Mouse (Mus musculus): Measurements from ENCODE around the gene Gm5447.
A peak's percentile ranks its signal among the peaks of the same experiment; 100 is the strongest.

The Gm5447 gene

DNA sequence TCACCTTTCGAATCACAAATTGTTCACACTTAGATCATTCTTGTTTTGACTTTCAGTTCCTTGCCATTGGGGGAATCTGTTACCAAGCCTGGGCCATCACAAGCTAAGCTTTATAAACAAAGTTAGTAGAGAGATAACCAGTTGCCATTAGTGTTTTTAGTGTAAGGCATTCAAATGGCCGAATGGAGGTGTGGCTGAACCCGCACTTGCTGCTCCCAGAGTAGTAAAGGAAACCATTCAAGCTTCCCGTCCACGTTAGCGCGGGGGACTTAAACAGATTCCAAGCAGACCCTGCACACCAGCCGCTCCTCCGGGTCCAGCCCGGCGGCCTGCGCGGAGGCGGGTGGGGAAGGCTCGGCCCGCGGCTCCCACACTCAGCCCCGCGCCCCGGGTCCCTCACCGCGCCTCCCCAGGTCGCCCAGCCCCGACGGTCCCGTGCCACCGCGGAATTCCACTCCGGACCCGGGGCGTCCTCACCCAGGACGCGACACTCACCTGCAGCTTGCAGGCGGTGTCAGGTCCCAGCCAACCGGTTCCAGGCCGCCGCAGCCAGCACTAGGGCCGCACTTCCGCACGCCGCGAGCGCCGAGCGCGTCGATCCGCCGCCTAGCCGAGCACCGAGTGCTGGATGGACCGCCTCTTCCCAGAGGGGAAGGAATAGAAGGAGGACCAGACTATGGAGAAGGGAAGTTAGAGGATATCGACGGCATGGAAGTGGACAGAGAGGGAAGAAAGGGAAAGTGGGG is at the start of gene Gm5447, which contains the start of gene Exoc2:
Gm5447 (plus strand) TSS at position 704 of the 746 bp plus-strand sequence.
Exoc2 (minus strand) TSS at position 593 of the 746 bp plus-strand sequence.
- DNase-seq: peak; percentile 85

- no peak for DNase-seq
These were observed 49.7 kb upstream of the Gm5447 start for GRCm38 (mm10) chr13:30924269-30924668.

DNA sequence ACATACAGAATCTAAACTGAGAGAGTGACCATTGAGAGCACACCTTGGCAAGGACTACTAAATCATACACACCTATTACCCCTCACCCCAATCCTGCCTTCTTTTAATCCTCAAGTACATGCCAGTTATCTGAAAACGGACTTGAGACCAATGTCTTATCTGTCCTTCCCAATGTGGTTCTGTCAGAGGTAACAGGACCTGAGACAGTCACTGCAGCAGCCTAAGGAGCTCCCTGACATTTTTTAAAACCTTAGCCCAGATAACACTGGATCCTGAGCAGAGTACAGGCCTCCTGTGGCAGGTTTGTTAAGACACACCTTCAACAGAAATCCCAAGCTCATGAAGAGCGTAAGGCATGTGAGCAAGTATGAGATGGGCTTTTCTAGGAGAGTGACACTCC is 44.9 kb upstream of the Gm5447 start:
- no peak for DNase-seq

- no peak for DNase-seq
These were observed 42.4 kb upstream of the Gm5447 start for GRCm38 (mm10) chr13:30931613-30932012.

DNA sequence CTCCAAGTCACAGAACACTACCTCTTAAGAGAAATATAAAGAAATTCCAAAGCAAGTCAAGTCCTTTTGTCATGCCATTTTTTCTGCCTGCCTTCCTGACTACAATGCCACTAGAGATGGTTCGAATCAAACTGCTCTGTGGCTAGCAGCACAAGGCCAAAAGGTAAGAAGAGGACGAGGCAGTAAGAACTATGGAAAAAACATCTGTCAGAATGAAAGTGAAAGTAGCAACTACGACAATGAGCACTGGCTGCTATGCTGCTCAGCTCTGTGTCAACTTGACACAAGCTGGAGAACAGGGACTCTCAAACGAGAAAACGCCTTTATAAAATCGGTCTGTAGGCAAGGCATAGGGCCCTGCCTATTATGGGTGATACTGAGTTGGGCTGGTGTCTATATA is 41.0 kb upstream of the Gm5447 start:
- DNase-seq: no peak

DNA sequence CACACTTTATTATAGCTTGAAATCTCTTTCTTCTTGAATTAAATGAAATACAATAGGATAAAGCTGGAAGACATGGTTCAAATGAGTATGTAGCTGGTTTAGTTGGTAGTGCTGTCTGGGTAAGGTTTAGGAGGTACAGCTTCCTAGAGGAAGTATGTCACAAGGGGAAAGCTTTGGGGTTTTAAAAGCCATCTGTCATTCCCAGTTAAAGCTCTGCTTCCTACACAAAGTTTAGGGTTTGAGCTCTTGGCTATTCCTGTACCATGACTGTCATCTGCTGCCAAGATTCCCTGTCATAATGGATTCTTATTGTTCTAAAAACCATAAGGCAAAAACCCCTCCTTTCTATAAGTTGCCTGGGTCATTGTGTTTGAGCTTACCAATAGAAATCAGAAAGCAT is 28.2 kb upstream of the Gm5447 start:
- no peak for DNase-seq

- DNase-seq: no peak
These were observed 26.9 kb upstream of the Gm5447 start for GRCm38 (mm10) chr13:30947129-30947528.

DNA sequence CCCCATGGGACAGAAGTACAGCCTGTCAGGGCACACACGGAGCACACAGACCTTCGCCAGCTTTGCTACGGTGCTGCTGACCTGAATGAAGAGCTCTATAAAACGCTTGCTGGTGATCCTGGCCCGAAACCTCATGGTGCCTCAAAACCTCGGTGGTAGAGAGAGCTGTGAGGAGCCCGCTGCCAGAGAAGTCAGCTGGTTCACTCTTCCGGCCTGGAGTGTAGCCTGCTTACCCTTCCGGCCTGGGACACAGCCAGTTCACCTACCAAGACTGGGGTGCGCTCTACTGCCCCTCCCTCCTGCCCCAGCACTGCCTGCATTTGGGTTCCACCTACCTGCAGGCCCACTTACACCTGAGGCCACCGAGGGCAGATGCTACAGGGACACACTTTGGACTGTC is 26.5 kb upstream of the Gm5447 start, which contains the start of gene Hus1b:
Hus1b (minus strand) TSS at position 220 of the 400 bp plus-strand sequence.
- DNase-seq: no peak

- DNase-seq: no peak
These were observed 24.8 kb upstream of the Gm5447 start for GRCm38 (mm10) chr13:30949181-30949580.

- no peak for DNase-seq
These were observed 22.0 kb upstream of the Gm5447 start for GRCm38 (mm10) chr13:30952044-30952443.

- no peak for DNase-seq
These were observed 20.4 kb upstream of the Gm5447 start for GRCm38 (mm10) chr13:30953580-30953979.

DNA sequence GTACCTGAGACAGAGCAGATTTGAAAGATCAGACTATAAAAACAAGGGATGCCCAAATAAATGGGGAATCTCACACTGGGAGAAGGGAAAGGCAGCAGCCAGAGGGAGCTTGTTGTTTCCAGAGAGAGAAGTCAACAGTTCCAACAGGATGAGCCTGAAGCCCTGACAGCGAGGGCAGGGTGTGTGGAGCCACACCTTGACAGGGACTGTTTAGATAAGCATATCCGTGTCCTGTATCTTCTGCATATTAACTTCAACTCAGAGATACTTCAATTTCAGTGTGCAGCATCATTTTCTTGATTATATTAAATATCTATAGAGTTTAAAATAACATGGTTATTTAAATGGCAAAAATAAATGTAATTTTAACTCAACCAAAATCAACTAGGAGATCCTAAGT is 13.3 kb upstream of the Gm5447 start:
- no peak for DNase-seq

GRCm38 (mm10) chr13:30961932-30962331 is 12.1 kb upstream of the Gm5447 start:
- no peak for DNase-seq

DNA sequence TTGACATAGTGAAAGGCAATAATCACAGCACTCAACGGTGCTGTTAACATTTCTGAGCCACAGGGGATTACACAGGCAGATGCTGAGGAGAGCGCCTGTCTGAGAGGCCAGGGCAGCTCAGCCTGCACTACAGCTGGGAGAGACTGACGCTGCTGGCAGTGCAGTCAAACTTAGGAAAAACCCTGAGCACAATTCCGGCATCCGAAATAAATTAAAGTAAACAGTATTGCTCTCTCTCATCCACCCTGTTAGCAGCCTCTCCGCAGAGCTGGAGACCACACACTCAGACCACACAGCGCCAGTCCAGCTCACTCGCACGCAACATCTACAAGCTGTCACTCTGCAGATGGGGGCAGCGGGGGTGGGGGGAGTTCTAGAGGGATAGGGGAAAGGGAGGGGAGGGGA is 7.5 kb upstream of the Gm5447 start:
- DNase-seq: no peak

GRCm38 (mm10) chr13:30968311-30968710 is 5.7 kb upstream of the Gm5447 start:
- DNase-seq: no peak

DNA sequence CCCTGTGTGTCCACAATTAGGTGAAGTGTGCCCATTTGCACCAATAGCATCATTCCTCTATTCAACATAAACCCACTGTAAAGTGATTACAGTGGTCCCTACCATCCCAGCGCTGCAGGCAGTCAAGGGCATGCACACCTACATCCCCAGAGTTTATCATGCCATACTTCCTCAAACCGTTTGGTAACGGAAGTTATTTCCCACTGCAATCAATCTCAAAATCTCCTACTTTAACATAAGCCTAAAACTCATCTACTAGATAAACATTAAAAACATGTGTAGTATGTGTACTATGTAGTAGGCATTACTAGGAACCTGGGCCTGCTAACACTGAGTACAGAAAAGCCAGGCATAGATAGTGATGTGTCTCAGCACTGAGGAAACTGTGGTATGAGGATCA is 3.0 kb upstream of the Gm5447 start:
- DNase-seq: no peak

DNA sequence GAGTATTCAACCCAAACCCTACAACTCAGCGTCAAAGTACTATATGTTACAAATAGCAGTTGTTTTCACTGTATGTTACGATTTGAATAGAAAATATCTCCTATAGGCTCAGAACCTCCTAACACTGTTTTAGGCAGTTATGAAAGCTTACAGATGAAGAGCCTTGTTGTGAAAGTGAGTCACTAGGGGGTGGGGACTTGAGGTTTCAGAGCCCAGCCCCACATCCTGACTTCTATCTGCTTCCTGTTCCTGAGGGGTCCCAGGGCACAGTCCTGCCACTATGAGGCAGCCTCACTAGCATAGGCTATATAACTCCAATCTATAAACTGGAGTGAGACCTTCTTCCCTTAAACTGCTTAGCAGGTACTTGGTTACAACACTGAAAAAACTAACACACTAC is 1.9 kb upstream of the Gm5447 start:
- no peak for DNase-seq

DNA sequence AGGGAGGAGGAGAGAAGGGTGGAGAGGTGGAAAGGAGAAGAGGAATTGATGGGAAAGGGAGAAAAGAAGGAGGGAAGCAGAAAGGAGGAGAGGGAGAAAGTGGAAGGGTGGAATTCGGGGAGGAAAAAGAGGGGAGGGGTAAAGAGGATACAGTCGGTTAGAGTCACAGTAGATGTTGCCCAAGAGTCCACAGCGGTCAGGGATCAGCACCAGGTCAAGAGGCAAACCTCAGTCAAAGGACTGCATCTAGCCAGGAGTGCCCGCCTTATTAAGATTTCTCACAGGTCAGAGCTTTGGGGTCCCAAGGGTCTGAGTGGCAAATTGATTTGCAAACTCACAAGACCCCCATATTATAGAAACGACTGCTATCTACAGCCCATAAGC is 235 bp downstream of the Gm5447 start:
- DNase-seq: no peak

- no peak for DNase-seq
These were observed 2.6 kb downstream of the Gm5447 start for GRCm38 (mm10) chr13:30976536-30977084.

GRCm38 (mm10) chr13:30978224-30978623 is 4.2 kb downstream of the Gm5447 start:
- peak; percentile 47 for DNase-seq

DNA sequence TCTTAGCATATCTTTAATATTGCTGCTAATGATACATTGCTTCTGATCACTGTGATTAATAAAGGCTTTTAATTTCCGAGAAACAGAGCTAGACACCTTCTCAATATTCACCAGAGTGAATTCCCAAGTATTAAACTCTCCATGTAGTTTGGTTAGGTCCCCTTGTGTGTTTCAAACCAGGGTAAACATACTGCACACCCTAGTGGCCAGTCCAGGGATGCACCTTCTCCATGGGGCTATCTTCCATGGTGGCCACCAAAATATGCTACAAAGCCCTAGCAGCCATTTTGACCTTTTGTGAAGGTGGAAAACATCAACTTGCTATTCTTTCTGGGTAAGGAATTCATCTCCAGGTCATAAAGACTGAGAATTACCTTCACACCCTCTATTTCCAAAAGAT is 7.7 kb downstream of the Gm5447 start:
- DNase-seq: no peak

DNA sequence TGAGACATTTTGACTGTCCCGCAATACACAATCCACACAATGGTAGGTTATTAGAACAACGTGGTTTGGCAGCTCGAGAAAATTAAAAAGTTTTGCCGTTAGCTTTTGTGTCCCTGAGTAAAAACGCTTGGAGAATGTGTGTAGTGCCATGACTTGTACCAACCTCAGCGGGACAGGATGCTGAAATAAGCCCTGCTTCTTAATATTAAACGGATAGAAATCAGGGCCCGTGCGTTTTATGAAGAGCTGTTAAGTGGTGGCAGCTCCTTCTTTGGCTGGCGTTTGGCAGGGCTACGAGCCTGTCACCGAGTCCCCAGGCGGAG is 11.2 kb downstream of the Gm5447 start:
- DNase-seq: no peak

DNA sequence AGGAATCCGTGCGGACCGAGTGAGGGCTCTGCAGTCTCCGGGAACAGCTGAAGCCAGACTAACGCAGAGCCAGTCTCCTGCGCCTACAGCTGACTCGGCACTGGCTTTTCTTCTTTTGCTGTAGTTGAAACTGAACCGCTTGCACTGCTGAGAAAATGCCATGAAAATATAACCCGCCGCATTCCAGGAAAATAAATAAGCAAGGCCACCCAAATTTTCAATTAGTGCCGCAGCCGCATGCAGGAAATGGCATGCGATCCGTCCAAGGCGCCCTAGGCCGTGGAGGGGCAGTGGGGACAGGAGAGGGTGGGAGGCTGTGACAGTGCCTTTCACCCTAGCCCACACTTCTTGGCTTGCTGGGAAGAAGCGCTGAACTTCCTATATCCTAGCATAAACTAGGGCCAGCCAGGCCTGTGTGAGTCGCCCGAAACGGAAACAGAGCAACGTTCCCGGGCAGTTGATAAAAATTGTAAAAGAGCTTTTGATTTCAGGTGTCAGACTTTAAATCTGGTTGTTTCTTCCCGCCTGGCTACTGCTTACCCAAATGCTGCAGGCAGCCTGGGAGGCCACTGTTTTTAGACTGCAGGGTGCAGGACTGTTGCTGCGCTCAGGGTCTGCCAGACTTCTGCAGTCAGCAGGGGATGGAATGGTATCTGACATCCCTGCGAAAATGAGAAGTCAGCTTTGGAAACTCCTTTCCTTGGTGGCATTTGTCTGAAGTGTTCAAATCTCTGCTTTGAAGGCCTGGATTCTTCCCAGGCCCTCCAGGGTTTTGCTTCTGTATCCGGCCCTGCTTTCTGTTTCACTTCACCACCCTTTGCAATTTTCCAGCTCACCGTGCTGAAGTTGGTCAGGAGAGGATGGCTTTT is 11.8 kb downstream of the Gm5447 start:
- peak; percentile 56 for DNase-seq

- no peak for DNase-seq
These were observed 13.0 kb downstream of the Gm5447 start for GRCm38 (mm10) chr13:30986934-30987455.

Data from right cerebral cortex, adult 18-20 months (tissue).